Mouse (Mus musculus): ENCODE data around the gene Slc47a2.
"Not testable (repeated sequence)": the region's sequence is repeated elsewhere in the genome, so short reads cannot be mapped to it uniquely, and the experiment has no call there.

Slc47a2 gene

DNA sequence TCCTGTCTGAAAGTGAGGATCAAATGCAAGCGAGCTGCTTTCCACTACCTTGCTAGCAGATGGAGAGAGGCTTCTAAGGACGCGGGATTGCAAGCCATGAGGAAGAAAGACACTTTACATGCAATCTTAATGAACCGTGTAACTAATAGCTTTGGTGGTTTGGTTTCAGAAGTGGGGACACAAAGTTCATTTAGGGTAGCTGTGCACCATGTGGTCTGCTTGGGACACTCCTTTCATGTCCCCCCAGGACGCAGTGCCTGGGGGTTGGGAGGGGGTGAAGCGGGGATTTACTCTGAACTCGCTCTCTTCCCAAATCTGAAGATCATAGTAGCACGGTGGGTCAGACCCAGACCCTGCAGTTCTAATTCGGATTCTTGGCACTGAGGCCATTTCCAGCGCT is 689 bp downstream of the Slc47a2 start:
- no peak for DNase-seq (ENCODE audit: low spot score in 2 of 2)

GRCm38 (mm10) chr11:61341233-61341632 is 1.4 kb downstream of the Slc47a2 start:
- no peak for DNase-seq (ENCODE audit: low spot score in 2 of 2)

GRCm38 (mm10) chr11:61340374-61340773 is 2.3 kb downstream of the Slc47a2 start:
- DNase-seq (ENCODE audit: low spot score in 2 of 2), result no peak

GRCm38 (mm10) chr11:61337586-61337985 is 5.1 kb downstream of the Slc47a2 start:
- DNase-seq (ENCODE audit: low spot score in 2 of 2), result no peak

- DNase-seq (ENCODE audit: low spot score in 2 of 2), result no peak
Measured at GRCm38 (mm10) chr11:61320904-61321687, 21.6 kb downstream of the Slc47a2 start.

DNA sequence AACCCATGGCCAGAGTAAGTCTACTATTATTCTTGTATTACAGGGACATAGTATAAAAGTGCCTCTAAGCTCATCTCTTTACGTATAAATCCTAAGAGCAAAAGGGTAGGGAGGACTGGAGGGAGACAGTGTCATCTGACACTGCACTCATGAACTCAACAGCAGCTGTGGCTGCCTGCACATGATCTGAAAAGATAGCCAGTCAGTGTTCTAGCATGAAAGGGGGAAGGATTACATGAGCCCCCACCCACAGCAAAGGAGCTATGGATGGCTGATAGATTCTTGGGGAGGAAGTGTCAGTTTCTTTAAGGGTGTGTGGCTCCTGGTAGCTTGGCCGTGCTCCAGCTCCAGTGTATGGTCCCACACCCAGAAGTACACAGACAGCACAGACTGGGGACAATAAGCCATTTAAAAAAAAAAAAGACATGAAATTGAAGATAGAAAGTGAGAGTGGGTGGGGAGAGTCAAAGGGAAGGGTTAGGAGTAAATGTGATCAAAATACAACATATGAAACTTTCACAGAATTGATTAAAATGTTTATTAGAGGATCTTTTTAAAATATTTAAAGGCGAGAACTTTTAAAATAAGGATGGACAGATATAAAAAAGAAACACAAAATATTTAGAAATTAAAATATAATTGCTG is 22.6 kb downstream of the Slc47a2 start:
- no peak for DNase-seq (ENCODE audit: low spot score in 2 of 2)

DNA sequence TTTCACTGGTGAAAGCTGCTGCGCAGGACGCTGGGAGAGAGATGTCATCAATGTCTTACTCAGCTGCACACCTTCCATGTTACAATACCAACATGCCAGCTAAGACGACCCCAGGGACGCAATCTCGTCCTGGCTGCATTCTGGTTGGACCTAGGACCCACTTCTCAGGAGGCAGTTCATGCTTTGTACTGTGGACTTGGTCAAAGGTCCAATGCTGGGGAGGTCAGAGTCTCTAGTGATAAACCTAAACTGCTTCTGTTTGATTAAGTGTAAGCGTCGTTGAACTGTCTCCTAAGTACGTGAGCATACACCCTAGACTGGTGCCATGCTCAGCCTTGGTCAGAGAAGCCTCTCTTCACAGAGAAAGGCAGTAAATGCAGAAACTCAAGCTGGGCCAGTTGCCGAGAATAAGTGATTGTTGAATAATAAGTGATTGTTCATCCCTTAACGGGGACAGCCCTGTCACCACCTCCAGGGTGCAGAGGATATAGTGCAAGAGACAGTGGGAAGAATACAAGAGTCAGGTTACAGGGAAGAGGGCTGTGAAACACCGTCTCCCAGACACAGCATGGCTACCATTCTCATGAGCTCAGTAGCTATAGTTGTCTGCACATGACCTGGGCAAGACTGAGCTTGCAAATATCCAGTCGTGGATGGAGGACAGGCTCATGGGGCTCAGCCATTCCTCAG is 23.3 kb downstream of the Slc47a2 start:
- no peak for DNase-seq (ENCODE audit: low spot score in 2 of 2)

GRCm38 (mm10) chr11:61316864-61317263 is 25.8 kb downstream of the Slc47a2 start:
- no peak for DNase-seq (ENCODE audit: low spot score in 2 of 2)

- no peak for DNase-seq (ENCODE audit: low spot score in 2 of 2)
Measured at GRCm38 (mm10) chr11:61310321-61310720, 32.3 kb downstream of the Slc47a2 start.

GRCm38 (mm10) chr11:61309831-61310230 is 32.8 kb downstream of the Slc47a2 start:
- no peak for DNase-seq (ENCODE audit: low spot score in 2 of 2)

GRCm38 (mm10) chr11:61307795-61308194 is 34.9 kb downstream of the Slc47a2 start:
- no peak for DNase-seq (ENCODE audit: low spot score in 2 of 2)

DNA sequence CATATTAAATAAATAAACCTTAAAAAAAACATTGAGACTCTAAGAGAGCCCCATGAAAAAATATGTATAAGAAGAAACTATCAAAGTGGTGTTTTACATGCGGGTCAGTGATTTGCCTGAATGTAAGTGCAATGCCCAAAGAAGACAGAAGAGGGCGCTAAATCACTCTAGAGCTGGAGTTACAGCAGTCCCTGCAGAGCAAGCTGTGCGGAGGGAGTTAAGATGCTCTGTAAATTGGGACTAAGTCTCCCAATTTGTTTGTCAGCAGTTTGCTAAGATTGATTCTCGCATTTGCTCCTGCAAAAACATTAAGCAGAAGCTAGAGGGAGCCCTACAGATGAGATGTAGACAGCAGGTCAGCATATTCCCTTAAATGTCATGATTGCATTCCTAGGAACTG is 37.3 kb downstream of the Slc47a2 start:
- peak; percentile 39 to 65 for DNase-seq (ENCODE audit: low spot score in 2 of 2)

- not testable (repeated sequence) for DNase-seq (ENCODE audit: low spot score in 2 of 2)
Measured at GRCm38 (mm10) chr11:61304535-61304934, 38.1 kb downstream of the Slc47a2 start.

DNA sequence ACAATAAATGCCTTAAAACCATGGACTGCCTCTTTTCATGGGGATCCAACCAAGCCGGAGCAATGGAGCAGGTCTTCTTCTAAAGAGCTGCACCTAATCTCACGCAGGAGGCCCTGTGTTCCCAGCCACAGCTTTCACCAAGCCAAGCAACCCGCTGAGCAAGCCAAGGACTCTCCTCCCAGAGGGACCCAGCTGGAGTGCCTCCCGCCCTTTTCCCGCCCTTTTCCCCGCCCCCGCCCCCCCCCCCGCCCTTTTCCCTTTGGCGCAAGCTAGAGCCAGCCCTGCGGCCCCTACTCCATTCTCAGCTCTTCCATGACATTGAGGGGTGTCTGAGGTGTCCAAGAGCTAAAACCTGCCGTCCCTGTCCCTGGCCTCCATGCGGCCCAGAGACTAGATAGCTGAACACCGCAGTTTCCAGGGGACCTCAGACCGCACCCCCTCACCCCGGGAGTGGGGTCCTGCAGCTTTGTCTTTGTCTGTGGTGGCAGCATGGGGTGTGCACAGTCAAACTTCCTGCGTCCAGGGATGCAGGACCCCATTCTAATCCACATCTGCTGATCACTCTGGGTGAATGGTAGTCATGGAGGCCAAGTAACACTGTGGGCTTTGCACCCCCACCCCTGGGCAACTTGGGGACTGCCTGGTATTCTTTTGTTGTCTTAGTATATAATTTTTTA is 41.8 kb downstream of the Slc47a2 start:
- DNase-seq (ENCODE audit: low spot score in 2 of 2), result no peak

- DNase-seq (ENCODE audit: low spot score in 2 of 2), result no peak
Measured at GRCm38 (mm10) chr11:61300205-61300604, 42.5 kb downstream of the Slc47a2 start.

GRCm38 (mm10) chr11:61297901-61298300 is 44.8 kb downstream of the Slc47a2 start:
- no peak for DNase-seq (ENCODE audit: low spot score in 2 of 2)

- no peak for DNase-seq (ENCODE audit: low spot score in 2 of 2)
Measured at GRCm38 (mm10) chr11:61297326-61297725, 45.3 kb downstream of the Slc47a2 start.

DNA sequence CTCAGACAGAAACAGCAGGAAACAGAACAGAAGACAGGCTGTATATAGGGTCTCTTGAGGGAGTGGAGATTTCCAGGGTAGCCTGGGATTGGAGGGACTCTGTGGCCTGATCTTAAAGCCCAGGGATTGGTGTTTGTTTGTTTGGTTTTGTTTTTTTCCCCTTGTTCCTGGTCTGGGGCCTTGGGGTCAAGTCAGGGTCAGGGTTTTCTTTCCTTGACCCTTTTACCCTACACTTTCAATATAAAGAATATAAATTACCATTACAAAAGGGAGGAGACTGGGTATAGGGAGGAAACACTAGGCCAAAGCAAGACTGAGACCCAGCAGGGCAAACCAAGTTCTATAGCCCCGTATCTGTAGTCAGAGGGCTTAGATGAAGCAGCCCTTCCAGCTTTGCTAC is 46.1 kb downstream of the Slc47a2 start:
- DNase-seq (ENCODE audit: low spot score in 2 of 2), result no peak

DNA sequence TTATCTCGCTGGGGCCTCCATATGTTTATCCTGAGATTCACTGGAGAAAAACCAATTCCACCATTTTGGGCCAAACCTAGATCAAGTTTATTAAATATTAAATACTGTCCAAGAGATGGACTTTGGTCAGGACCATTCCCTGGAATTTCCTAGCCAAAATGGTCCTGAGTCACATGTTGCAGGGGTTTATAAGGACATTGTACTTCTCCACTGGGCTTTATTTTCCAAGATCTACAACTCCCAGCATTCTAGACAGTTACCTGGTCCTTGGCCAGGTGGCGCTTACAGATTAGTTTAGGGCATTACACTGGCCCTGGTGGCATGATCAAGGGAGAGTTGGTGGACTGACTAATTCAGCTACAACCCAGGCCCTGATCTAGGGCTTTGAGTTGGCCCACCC is 47.1 kb downstream of the Slc47a2 start:
- no peak for DNase-seq (ENCODE audit: low spot score in 2 of 2)

DNA sequence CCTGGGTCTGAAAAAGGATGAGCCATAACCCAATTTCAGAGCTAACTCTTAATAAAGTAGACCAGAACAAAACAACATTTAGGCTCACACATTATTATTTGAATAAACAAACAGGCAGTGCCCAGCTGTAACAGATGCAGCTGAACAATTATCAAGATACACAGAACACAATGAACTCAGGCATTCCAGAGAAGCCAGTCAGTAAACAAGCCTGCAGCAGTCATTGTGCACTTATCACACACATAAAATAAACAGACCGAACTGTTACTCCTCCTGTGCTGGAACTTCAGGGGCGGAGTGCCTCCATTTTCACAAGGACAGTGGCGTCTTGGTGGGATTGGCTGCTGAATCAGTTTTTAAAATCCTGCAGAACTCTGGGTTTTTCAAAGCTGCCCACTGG is 48.2 kb downstream of the Slc47a2 start:
- DNase-seq (ENCODE audit: low spot score in 2 of 2), result no peak

DNA sequence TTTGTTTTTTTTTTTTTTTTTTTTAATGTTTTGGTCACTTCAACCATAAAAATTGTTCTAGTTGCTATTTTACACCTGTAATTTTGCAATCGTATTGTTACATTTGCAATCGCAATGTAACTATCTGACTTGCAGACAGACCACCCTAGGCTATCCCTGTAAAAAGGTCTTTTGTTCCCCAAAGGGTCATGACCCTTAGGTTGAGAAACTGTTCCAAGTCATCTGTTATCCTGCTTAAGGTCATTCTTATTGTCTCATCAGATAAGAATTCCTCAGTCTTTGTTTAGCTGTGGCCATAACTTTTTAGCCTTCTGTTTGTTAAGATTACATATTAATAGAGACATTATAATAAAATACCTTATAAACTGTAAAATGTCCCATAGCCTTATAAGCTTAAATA is 49.4 kb downstream of the Slc47a2 start:
- no peak for DNase-seq (ENCODE audit: low spot score in 2 of 2)

DNA sequence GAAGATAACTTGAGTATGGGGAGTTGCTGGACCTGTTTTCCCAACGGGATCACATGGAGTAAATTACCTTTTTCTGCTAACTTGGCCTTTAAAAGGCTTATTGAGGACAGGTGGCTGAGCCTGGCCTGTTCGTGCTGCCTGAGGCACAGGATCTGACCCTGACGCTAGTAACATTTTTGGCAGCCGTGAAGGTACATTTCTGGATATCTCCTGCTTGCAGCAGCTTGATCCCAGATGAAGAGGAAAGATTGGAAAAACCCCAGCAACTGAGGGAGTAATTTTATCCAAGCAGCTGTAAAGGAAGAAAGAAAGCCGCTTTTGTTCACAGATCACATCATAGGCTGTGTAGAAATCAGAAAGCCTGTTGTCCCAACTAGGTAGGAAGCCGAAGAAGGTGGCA is 58.3 kb downstream of the Slc47a2 start:
- no peak for DNase-seq (ENCODE audit: low spot score in 2 of 2)

Data from natural killer cell, adult 2 months (primary cell).